Mouse (Mus musculus): ENCODE measurements around the gene St6galnac5.
A peak's percentile ranks its signal among the peaks of the same experiment; 100 is the strongest.

St6galnac5 gene

DNA sequence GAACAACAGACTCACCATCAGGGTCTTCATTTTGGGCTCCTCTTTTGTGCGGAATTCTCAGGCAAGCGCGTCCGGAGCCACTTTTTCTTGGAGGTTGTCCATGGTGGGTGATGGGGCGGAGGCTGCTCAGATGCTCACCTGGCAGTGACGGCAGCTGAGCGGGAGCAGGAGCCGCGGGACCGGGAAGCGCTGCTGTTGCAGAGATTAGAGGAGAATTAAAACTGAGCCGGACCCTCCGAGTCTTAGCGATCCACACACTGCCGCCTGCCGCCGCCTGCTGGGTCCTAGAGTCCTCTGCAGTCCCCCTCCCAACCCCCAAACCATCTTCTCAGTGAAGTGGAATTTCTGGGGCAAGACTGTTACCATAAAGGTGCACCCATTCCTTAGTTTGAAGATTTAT lies at the start of gene St6galnac5:
TSS of gene St6galnac5 (minus strand) at position 259 of the 400 bp plus-strand sequence.
- DNase-seq (ENCODE audit: low read depth, low spot score): peak; percentile 41

DNA sequence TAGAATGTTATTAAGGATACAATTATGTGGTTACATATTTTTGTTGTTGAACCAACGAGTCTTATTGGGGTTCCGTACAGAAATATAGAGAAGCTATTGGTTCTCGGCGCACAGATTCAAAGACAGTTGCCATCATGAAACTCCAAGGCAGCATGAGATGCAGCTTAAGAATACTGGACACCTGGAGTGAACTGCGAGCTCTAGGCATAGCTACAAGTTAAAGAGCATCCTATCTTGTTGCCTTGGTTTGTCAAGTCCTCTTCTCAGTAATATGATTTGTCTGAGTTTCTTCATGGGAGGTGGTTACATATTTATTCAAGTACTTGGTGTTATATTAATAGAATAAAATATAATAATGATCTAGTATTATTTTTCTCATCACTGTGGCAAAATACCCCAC lies 48.7 kb upstream of the St6galnac5 start:
- DNase-seq (ENCODE audit: low read depth, low spot score): no peak

DNA sequence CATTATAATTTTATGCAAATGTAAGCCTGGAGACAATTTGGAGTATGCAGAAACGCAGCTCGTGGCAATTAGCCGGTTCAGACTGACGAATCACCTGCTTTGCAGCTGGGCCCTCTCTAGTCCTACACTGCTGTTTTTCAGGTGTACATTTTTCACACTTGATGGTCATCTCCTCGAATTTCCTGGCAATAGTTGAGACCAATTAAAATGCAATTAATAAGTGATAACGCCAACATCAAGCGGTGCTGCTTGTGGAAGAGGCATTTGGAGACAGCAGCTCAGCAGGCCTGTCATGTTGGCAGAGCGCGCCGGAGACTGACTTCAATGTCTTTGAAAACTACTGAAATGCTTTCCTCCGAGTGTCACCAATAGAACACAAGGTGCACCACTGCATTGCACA lies 42.0 kb upstream of the St6galnac5 start:
- no peak for DNase-seq (ENCODE audit: low read depth, low spot score)

DNA sequence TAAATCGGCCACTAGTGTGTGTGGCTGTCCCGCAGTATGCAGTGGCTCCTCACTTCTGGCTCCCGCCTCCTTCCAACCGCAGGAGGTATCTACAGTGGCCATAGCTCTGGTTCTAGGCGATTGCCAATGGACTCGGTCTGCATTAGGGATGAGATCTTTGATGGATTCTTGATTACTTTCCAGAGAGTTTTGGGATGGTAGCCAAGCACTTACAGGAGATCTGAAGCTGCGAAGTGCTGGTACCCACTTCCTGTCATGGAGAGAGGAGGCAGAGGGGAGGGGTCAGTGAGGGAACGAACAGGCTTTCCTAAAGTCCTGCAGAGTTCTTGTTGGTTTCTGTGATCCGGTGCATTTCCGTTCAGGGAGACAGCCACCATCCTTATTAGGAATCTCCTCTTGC lies 36.0 kb upstream of the St6galnac5 start:
- no peak for DNase-seq (ENCODE audit: low read depth, low spot score)

DNA sequence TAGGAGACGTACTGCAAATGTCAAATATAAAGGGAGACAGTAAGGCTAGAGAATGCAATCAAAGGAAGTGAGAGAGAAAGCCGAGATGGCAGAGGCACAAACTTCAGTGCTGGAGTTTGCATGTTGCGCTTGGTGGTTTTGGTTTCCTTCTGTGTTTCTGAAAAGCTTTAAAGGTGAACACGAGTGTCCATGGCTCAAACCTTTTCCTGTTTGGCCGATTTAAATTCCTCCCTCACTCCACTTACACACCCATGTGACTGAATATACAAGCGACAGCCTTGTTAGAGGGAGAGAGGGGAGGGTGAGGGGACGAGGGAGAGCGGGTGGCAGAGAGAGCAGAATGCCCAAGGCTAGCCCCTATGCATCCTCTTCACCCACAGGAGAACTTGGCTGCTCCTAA lies 34.3 kb upstream of the St6galnac5 start:
- no peak for DNase-seq (ENCODE audit: low read depth, low spot score)

DNA sequence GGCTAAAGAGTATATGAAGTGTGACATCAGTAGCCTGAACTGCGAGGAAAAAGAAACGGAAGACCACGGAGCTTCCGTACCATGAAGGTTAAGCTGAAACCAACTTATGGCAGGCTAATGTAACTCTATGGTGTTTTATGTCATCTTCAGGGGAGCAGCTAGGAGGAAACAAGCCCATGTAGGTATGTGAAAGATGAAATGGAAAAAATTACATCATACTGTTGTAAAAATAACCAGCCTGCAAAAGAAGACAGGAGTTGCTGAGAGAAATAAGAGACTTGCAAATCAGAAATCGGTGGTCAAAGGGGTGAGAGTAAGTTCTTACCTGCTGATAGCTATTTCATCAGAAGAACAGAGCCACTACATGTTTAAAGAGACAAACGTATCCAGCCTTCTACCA lies 24.8 kb upstream of the St6galnac5 start:
- no peak for DNase-seq (ENCODE audit: low read depth, low spot score)

DNA sequence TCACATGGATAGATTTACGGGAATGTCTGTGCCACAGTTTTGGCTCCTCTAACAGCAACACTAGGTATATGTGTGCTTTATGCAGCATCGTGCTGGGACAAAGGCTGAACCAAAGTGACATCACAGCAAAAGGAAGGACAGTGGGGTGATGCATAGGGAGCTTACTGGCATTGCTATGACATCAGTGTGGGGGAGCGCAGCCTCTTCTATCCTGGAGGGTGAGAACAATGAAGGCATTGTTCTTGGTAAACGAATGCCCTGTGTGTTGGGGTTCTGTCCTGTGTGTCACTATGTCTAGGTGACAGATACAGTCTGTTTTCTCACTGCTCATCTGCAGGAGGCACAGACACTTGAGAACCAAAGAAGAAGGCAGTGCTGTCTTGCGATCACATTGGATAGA lies 16.9 kb upstream of the St6galnac5 start:
- DNase-seq (ENCODE audit: low read depth, low spot score): no peak

DNA sequence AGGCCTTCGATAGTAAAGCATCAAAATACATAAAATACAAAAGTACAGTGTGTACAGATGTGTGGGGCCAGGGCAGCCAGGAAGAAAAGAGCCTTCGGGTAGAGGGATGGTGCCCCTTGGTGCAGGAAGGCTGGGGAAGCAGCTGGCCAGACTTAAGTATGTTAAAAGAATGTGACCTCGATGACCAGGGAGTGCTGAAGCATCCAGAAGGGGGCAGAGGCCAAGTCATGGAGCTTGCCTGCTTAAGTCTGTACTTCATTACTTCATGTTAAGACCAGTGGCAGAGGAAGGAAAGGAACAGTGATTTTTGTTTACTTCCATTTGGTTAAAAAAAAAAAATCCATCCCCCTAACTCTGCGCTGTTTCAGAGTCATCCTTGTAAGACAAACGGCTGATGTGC lies 16.1 kb upstream of the St6galnac5 start:
- DNase-seq (ENCODE audit: low read depth, low spot score): no peak

DNA sequence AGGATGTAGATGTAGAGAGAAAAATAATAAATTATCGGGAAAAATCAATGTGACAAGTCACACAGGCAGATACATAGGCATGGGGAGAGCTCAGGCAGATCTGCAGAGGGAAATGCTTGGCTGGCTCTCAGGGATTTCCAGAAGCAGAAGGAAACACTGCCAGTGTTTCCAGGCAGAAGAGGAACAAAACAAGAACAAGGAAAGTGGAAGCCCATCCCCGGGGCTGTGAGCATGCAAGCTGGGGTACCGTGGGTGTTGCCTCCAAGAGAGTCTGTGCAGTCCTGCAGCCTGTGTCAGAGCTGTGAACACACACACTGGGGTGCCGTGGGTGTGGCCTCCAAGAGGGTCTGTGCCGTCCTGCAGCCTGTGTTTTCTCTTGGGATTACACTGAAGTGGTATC lies 11.6 kb upstream of the St6galnac5 start:
- no peak for DNase-seq (ENCODE audit: low read depth, low spot score)

DNA sequence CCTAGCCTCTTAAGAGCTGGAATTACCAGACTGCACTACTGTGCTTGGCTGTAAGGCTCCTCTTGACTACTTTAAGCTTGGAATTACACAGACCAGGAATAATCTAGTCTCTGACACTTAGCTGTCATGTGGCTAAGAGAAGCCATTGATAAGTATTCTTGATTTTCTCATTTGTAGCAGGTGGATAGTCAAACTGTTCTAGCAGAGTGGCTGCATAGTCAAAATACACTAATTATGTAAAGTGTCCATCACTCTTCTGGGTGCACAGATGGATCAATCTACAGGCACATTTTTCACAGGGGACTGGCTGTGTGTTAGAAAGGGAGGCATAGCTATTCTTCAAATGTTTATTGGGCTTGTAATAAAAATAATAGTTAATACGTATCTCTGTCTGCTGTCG lies 8.7 kb upstream of the St6galnac5 start:
- no peak for DNase-seq (ENCODE audit: low read depth, low spot score)

DNA sequence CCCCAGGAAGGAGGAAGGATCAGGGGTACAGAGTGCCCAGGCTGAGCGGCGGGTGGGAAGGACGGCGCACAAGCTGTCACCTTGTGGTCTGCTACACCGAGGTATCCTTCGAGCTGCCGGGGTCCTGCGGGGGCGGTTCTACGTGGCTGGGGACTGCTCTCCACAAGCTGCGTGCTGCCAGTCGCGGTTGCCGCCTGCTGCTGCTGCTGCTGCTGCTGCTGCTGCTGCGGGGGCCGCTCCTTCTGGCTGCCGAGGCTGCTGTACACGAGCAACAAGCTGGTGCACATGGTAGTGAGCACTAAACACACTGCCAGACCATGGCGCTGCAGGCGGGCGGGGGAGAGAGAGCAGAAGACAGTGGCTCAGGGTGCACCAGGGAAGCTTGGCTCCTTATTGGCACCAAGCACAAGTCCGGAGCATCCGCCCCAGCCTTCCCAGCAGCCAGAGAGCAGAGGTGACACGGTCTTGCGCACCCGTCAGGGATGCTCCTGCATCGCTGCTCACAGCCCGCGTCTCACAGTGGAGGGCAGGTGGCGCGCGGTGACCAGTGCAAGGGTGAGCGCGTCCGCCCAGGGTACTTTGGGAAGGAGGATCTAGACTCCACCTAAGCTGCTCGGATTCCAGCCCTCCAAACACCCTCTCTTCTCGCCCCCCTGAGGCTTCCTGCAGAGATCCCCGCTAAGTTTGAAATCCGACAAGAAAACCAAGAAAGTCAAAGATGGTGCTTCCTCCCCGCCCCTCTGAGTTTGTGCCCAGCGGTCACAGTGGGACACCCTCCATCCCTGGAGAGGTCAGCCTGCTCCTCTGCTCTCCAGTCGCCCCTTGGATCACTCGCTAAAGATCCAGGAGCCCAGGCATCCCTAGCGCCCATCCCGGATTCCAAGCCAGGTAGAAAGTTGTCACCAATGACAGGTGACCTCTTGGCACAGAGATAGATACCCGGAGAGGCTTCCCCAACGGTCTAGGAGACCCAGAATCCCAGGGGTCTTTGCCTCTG lies 770 bp downstream of the St6galnac5 start:
- DNase-seq (ENCODE audit: low read depth, low spot score): no peak

DNA sequence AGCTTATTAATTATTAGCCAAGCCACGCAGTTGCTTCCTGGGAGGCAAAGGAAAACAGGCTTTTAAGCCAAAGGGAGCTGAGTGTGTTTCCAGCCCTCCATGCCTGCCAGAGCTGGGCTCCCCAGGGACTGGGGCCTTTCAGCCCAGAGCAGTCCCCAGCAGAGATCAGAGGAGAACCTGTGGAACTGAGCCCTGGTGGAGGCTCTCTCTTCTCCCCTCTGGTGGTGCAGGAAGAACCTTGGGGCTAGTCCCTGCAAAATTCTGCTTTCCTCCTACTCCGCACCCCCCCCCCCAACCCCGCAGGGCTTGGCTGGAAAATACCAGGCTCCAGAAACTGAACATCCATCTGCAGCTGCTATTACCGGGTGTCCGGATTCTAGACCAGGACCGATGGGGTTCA lies 1.6 kb downstream of the St6galnac5 start:
- DNase-seq (ENCODE audit: low read depth, low spot score): no peak

DNA sequence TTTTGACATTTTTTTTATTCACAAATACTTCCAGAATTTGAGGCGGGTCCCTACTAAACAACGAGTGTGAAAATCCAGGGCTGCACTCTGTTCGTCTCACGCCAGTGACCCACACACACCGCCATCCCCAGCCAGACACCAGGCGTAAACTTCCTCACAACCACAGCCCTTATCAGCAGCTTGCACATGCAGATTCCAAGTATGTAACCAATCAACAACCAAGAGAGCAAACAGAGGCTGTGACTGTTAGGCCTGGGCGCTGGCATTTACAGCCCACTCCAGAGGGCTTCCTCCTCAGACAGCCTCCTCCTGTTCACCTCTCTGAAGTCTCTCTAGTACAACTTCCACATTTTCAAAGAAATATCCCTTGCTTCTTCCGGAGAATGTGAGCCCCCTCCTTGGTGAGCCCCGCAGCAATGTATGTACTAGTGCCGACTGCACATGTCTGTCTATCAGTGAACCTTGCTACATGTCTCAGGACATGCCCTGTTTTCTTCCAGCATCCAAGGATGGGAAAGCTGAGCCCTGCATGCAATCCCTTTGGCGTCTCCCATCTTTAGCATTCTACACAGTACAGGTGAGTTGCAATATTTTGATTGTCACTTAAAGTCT lies 2.5 kb downstream of the St6galnac5 start:
- DNase-seq (ENCODE audit: low read depth, low spot score): no peak

DNA sequence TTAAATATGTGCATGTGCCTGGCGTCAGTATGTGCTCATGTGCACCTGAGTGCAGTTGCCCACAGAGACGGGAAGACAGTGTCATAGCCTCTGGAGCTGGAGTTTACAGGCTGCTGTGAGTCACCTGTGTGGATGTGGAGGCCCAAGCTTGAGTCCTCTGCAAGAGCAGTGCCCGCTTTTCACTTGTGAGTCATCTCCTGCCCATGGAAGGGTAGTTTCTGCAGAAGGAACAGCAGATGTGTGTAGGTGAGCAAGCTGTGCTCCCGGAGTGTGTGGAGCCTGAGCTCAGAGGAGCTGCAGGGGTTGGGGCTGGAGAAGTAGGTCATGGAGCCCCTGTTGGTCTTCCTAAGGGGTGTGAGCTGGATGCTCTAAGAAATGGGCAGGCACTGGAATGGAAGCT lies 10.7 kb downstream of the St6galnac5 start:
- DNase-seq (ENCODE audit: low read depth, low spot score): no peak

DNA sequence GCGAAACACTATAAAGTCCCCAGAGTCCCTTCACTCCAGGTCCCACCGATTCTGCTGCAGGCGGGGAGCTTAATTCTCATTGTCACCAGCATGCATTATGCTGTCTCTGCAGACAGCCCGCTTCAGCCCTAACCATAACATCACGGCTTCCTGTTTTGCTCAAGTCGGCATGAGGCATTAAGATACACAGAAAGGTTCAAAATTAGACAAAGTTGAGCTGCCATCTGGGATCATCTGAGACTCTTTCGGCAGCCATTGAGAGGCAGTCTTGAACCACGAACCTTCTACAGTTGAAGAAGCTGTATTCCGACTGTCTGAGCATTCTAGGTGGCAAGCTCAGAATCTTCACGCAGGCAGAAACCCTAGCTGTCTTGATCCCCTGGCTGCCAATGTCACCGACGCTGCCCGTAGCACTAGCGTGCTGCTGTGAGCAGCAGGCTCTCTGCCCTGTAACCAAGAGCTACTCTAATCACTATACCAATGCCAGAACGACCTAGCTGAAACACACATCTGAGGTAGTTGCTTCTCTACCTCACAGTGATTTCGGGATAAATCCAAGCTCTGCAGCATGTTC lies 12.2 kb downstream of the St6galnac5 start:
- no peak for DNase-seq (ENCODE audit: low read depth, low spot score)

DNA sequence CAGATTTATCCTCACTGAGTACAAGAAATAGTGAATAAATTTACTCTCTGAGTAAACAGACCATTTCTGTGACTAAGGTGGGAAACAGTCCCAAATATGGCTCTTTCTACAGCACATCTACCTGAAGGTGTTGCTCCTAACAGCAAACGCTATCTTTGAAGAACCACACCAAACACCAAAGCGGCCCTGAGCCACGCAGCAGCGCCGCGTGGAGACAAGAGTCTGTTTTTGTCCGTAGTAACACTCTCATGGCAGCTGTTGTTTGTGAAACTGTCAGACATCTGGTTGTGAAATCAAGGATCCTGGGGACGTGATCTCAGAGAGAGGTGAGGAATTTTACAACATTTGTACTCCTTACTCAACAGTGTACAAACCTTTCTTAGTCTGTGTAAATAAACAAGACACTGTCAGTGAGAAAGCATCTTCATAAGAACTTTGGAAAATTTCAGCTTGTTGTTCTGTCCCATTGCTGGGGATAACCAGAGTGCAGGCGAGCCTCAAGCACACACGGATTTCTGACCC lies 20.1 kb downstream of the St6galnac5 start:
- no peak for DNase-seq (ENCODE audit: low read depth, low spot score)

DNA sequence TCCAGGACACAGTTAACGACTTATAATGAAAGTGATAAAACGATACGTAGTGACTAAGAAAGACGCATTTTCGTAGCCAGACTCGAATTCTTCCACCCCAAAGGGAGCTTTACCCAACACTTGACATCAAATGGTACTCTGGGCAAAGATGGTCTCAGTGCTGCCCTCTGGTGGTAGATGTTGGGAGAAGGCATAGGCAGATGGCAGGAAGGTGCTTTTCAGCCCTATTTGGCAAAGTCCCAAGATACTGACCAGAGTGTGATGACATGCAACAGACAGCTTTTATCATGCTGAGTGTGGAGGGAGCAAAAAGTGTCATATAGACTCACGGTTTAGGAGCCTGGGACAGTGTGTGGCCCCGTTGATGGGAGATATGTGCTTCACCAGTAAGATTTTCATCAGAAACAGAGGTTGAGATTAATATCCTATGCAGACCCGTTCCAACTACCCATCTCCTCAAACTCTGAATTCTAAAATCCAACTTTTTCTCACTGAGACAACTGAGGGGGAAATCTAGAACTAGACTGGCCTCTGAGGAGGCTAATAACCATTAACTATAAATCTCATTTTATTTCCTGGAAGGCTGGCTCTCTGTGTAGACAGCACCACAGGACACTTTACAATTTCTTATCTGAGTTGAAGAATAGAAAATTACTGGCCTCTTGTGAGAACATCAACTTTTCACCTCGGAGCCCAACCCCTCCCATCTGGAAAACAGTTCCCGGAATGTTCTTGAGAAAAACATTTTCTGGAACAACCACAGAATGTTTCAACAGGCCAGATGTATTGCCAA lies 23.5 kb downstream of the St6galnac5 start:
- peak; percentile 68 for DNase-seq (ENCODE audit: low read depth, low spot score)

DNA sequence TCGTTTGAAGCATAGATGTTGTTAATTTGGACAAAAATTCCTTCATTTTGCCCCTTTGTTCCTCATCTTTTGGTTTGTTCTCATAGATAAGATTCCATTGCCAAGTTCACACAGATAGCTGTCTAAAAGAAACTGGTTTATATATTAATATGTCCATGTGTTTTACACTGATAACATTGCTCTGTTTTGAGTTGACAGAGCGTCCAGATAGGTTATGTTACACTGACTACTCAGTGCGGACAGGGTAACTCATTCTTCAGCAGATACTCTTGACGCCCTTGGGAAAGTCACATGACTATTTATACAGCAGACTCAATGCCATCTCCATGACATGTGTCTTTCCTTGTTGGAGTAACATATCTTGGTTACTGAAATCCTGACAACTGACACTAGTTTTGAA lies 25.3 kb downstream of the St6galnac5 start:
- no peak for DNase-seq (ENCODE audit: low read depth, low spot score)

DNA sequence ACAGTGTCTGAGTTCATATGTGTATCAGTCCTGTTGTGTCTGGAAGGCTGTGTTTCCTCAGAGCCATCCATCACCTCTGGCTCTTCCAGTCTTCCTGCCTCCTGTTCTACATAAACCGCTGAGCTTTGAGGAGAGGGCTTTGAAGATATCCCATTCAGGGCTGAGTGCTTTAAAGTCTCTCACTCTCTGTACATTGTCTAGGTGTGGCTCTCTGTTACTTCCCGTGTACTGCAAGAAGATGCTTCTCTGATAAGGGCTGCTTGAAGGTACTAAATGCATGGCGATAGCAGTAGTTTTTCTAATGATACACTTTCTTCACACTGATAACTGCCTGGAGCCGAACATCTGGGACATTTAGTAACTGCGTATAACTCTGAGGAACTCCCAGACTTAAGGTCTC lies 26.0 kb downstream of the St6galnac5 start:
- DNase-seq (ENCODE audit: low read depth, low spot score): no peak

DNA sequence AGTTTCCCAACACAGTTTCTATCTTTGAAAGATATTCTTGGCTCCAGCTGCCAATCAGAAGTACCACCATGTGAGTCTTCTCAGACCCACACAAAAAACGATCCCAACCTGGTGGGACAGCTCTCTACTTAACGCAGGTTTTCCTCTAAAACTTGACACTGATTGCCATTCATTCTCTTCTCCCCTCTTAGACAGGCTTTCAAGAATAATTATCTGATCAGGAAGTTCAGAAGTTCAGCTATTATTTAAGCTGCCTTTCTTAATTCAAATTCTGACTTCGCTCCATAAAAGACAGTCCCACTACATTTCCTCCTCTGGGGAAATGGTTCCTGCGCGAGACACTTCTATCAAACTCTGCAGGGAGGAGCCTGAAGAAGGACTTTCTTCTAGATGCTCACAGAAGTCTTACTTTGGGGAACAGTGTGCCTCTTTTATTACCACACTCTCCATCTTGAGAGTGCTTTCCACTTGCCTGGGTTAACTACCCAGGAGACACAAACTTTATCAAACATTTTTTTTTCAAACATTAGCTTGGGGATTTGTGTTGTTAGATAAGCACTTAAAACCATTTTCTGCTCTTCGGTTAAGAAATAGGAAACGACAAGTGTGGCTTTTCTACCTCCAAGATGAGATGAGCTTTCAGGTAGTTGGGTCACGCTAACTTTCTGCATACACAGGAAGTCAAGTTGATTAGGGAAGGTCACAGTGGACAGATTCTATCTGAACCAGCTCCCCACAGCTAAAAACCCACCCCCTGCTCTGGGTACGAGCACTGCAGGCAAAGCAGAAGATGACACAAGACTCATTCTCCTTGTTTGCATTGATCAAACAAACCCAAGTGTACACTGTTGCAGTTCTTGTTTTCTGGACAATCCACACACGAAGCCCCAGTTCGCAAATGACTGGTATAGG lies 30.2 kb downstream of the St6galnac5 start:
- DNase-seq (ENCODE audit: low read depth, low spot score): no peak

DNA sequence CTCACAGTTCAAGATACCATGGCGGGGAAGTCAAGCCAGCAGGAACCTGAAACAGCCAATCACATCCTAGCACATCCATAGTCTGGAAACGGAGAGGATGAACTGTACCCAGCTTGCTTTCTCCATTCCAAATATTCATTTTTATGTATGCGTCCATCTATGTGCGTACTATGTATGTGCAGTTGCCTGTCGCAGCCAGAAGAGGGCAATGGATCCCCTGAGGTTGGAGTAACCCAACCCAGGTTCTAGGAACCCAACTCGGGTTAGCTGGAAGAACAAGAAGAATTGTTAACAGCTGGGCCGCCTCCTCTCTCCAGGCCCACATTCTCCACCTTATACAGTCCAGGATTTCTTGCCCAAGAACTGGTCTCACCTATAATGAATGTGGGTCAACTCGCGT lies 31.1 kb downstream of the St6galnac5 start:
- DNase-seq (ENCODE audit: low read depth, low spot score): no peak
